Mouse (Mus musculus): ENCODE measurements around the gene Lrrn2. TPM values are rescaled to one million over a fixed set of nuclear protein-coding genes. Genes with fewer than 3 reads are reported as not detected.
"Not testable (repeated sequence)": the region's sequence is repeated elsewhere in the genome, so short reads cannot be mapped to it uniquely, and the experiment has no call there.

The Lrrn2 gene
- polyA plus RNA-seq, 1 experiment from 2014 or later: 7.0 TPM

- DNase-seq (ENCODE audit: low spot score) (peak; percentile 17), ATAC-seq (ENCODE audit: low read depth) (0 out of 2 replicates have a peak, but pooled peaks have one; percentile 53)
- not testable (repeated sequence) for H3K27ac ChIP-seq (replicated peaks; ENCODE audit: low read depth, low read length); H3K27me3 ChIP-seq (replicated peaks; ENCODE audit: control insufficient read depth, insufficient read depth, low read length); H3K4me1 ChIP-seq (ENCODE audit: control insufficient read depth, insufficient read depth, low read length); H3K4me3 ChIP-seq (ENCODE audit: low read depth, low read length); H3K4me2 ChIP-seq (ENCODE audit: low read depth, low read length); H3K9me3 ChIP-seq (ENCODE audit: control insufficient read depth, low read length); H3K9ac ChIP-seq (ENCODE audit: low read depth, low read length)
- peaks cover 89% of the 10 kb centered on the region for H3K36me3 ChIP-seq (ENCODE audit: control insufficient read depth, insufficient read depth, low read length)
- WGBS: 68% methylated on average over 12 of the region's 12 CpGs
Observed at GRCm38 (mm10) chr1:132988556-132989459, 108.7 kb downstream of the Lrrn2 start.

Small RNA genes lying within 50 kb of the gene (microRNA-seq; reads per million reads assigned to microRNA genes)
- gene Gm44300 (ENCODE audit: borderline number of aligned reads): not detected

Other genes with a start within 250 kb of the Lrrn2 start
- gene Nfasc, start 138.5 kb upstream of the Lrrn2 start, polyA plus RNA-seq (2014; fragmentation: Nextera tagmentation; extraction: Ambion mirVana): 2.4 and 2.8 TPM in 2 replicates
- gene Mdm4, start 150.3 kb downstream of the Lrrn2 start, polyA plus RNA-seq (2014; fragmentation: Nextera tagmentation; extraction: Ambion mirVana): 33.4 and 40.3 TPM in 2 replicates
- 7.0 and 7.1 TPM in 2 replicates for gene Pik3c2b, start 165.4 kb downstream of the Lrrn2 start, polyA plus RNA-seq (2014; fragmentation: Nextera tagmentation; extraction: Ambion mirVana)